ENCODE assay signal across 8 mouse cellular contexts in genomic region chr8:95346643-95347545, GRCm38 (mm10). TPM values are rescaled to one million over a fixed set of nuclear protein-coding genes. Genes with fewer than 3 reads are reported as not detected.
DNase-seq lines count a peak whose midpoint lies in the region; ATAC-seq lines count a peak whose summit lies in the region.

No protein-coding gene starts in this region.

- no peak overlapping the region for H3K4me3 ChIP-seq in kidney, embryonic 15.5 days (replicated peaks)
- no peak overlapping the region for H3K4me3 ChIP-seq in liver, embryonic 11.5 days (ENCODE audit: low read depth, low read length)
- H3K4me3 ChIP-seq in neural tube, embryonic 11.5 days (ENCODE audit: low read depth, low read length) = no peak overlapping the region

- peaks cover 4% of the 10 kb centered on the region; the same call in 1 of the 2 replicates for H3K27me3 ChIP-seq in kidney, embryonic 15.5 days
- peaks cover 27% of the 10 kb centered on the region for H3K27me3 ChIP-seq in liver, embryonic 11.5 days (replicated peaks; ENCODE audit: control insufficient read depth, insufficient read depth, low read length)
- peaks cover 4% of the 10 kb centered on the region; the same call in 1 of the 2 replicates for H3K27me3 ChIP-seq in neural tube, embryonic 11.5 days (ENCODE audit: control insufficient read depth, insufficient read depth, low read length)

- no peak overlapping the region for H3K4me2 ChIP-seq in kidney, embryonic 15.5 days
- no peak overlapping the region for H3K4me2 ChIP-seq in liver, embryonic 11.5 days
- H3K4me2 ChIP-seq in neural tube, embryonic 11.5 days (ENCODE audit: low read depth) = no peak overlapping the region

- WGBS in kidney, embryonic 15.5 days = 15% methylated on average over 8 of the region's 8 CpGs
- WGBS in liver, embryonic 11.5 days = 33% methylated on average over 8 of the region's 8 CpGs
- WGBS in neural tube, embryonic 11.5 days = 15% methylated on average over 8 of the region's 8 CpGs

- no peaks in the 10 kb centered on the region for H3K9me3 ChIP-seq in kidney, embryonic 15.5 days (replicated peaks)
- no peaks in the 10 kb centered on the region for H3K9me3 ChIP-seq in liver, embryonic 11.5 days (ENCODE audit: control insufficient read depth, low read length)
- H3K9me3 ChIP-seq in neural tube, embryonic 11.5 days (ENCODE audit: control insufficient read depth, low read length) = no peaks in the 10 kb centered on the region

- peaks cover 42% of the 10 kb centered on the region for H3K36me3 ChIP-seq in kidney, embryonic 15.5 days
- no peaks in the 10 kb centered on the region; the same call in 1 of the 2 replicates for H3K36me3 ChIP-seq in liver, embryonic 11.5 days (ENCODE audit: control insufficient read depth, insufficient read depth, low read length)
- H3K36me3 ChIP-seq in neural tube, embryonic 11.5 days (ENCODE audit: control insufficient read depth, insufficient read depth, low read length) = peaks cover 3% of the 10 kb centered on the region; the same call in 1 of the 2 replicates

- ATAC-seq in kidney, embryonic 15.5 days (replicated peaks; ENCODE audit: low FRiP score) = peak; percentile 61
- ATAC-seq in liver, embryonic 11.5 days (replicated peaks; ENCODE audit: low FRiP score) = peak; percentile 42; the same call in 1 of the 2 replicates
- ATAC-seq in neural tube, embryonic 11.5 days (ENCODE audit: insufficient read depth, low FRiP score, low TSS enrichment) = peak; percentile 46; the same call in 1 of the 2 replicates

- peak; percentile 52 for DNase-seq in CD4-positive helper T cell, adult 2 months (ENCODE audit: low read depth, low spot score)
- DNase-seq in T-cell, adult 2 months (ENCODE audit: low spot score) = peak; percentile 44
- peak; percentile 78 for DNase-seq in embryo, embryonic 9.5 days (ENCODE audit: extremely low spot score)
- DNase-seq in heart, adult 9 months (ENCODE audit: low spot score in 2 of 2) = peak; percentile 34 to 72
- no peak for DNase-seq in liver, embryonic 11.5 days (ENCODE audit: low spot score)
- DNase-seq in neural tube, embryonic 11.5 days (ENCODE audit: low spot score) = peak; percentile 79
- peak; percentile 74 for DNase-seq in thymus, postnatal 25 days

- no peak overlapping the region for H3K9ac ChIP-seq in kidney, embryonic 15.5 days
- H3K9ac ChIP-seq in liver, embryonic 11.5 days (ENCODE audit: low read depth, low read length) = no peak overlapping the region
- H3K9ac ChIP-seq in neural tube, embryonic 11.5 days (ENCODE audit: low read length) = no peak overlapping the region

- H3K27ac ChIP-seq in kidney, embryonic 15.5 days = 0 out of 2 replicates have a peak overlapping the region, but pooled peaks have one; percentile 20
- H3K27ac ChIP-seq in liver, embryonic 11.5 days (ENCODE audit: low read depth, low read length) = no peak overlapping the region
- no peak overlapping the region for H3K27ac ChIP-seq in neural tube, embryonic 11.5 days (ENCODE audit: low read depth, low read length)

- H3K4me1 ChIP-seq in kidney, embryonic 15.5 days = peaks cover 32% of the 10 kb centered on the region
- peaks cover 3% of the 10 kb centered on the region for H3K4me1 ChIP-seq in liver, embryonic 11.5 days (replicated peaks; ENCODE audit: control insufficient read depth, insufficient read depth, low read length)
- H3K4me1 ChIP-seq in neural tube, embryonic 11.5 days (ENCODE audit: control insufficient read depth, insufficient read depth, low read length) = peaks cover 2% of the 10 kb centered on the region; the same call in 1 of the 2 replicates

RNA-seq across cellular contexts. Expression of gene Mmp15, which starts 5.2 kb away (rescaled TPM):
- polyA plus RNA-seq in kidney, embryonic 15.5 days (2015; fragmentation: Nextera tagmentation; extraction: Ambion mirVana) = 10.0 and 12.3 TPM in 2 replicates
- 4.4 and 5.4 TPM in 2 replicates for polyA plus RNA-seq in liver, embryonic 11.5 days (2014; fragmentation: Nextera tagmentation; extraction: Ambion mirVana)
- 20.2 and 21.1 TPM in 2 replicates for polyA plus RNA-seq in neural tube, embryonic 11.5 days (2014; fragmentation: Nextera tagmentation; extraction: Ambion mirVana)

RNA-seq across cellular contexts. Expression of gene Usb1, which starts 14.8 kb away (rescaled TPM):
- polyA plus RNA-seq in kidney, embryonic 15.5 days (2015; fragmentation: Nextera tagmentation; extraction: Ambion mirVana) = 47.0 and 49.0 TPM in 2 replicates
- polyA plus RNA-seq in liver, embryonic 11.5 days (2014; fragmentation: Nextera tagmentation; extraction: Ambion mirVana) = 23.5 and 25.3 TPM in 2 replicates
- 37.6 and 38.0 TPM in 2 replicates for polyA plus RNA-seq in neural tube, embryonic 11.5 days (2014; fragmentation: Nextera tagmentation; extraction: Ambion mirVana)

RNA-seq across cellular contexts. Expression of gene Zfp319, which starts 15.1 kb away (rescaled TPM):
- polyA plus RNA-seq in kidney, embryonic 15.5 days (2015; fragmentation: Nextera tagmentation; extraction: Ambion mirVana) = 8.6 and 9.6 TPM in 2 replicates
- polyA plus RNA-seq in liver, embryonic 11.5 days (2014; fragmentation: Nextera tagmentation; extraction: Ambion mirVana) = 3.3 and 3.4 TPM in 2 replicates
- polyA plus RNA-seq in neural tube, embryonic 11.5 days (2014; fragmentation: Nextera tagmentation; extraction: Ambion mirVana) = 12.7 and 13.4 TPM in 2 replicates

RNA-seq across cellular contexts. Expression of gene Tepp, which starts 36.5 kb away (rescaled TPM):
- 0.33 TPM in 1 of 2 replicates, not detected in the other for polyA plus RNA-seq in kidney, embryonic 15.5 days (2015; fragmentation: Nextera tagmentation; extraction: Ambion mirVana)
- polyA plus RNA-seq in liver, embryonic 11.5 days (2014; fragmentation: Nextera tagmentation; extraction: Ambion mirVana) = not detected in 2 replicates
- not detected in 2 replicates for polyA plus RNA-seq in neural tube, embryonic 11.5 days (2014; fragmentation: Nextera tagmentation; extraction: Ambion mirVana)

RNA-seq across cellular contexts. Expression of gene Cngb1, which starts 40.5 kb away (rescaled TPM):
- 0.44 and 0.81 TPM in 2 replicates for polyA plus RNA-seq in kidney, embryonic 15.5 days (2015; fragmentation: Nextera tagmentation; extraction: Ambion mirVana)
- 0.36 TPM in 1 of 2 replicates, not detected in the other for polyA plus RNA-seq in liver, embryonic 11.5 days (2014; fragmentation: Nextera tagmentation; extraction: Ambion mirVana)
- 0.50 and 0.51 TPM in 2 replicates for polyA plus RNA-seq in neural tube, embryonic 11.5 days (2014; fragmentation: Nextera tagmentation; extraction: Ambion mirVana)
